Mouse (Mus musculus) testis, adult 2 months (tissue): Measurements from ENCODE around the gene Kcnk7.

Experiments
- CTCF ChIP-seq: fragments of 200-500 bp; IDR thresholded peaks from 2 replicates; pipeline ENCODE4 v1.5.1; 2012; ENCODE audit warnings: low read depth, mild to moderate bottlenecking, inconsistent platforms, low read length, moderate library complexity; ENCODE audit not compliant: control insufficient read depth, insufficient read depth, insufficient replicate concordance
- POLR2A ChIP-seq: fragments of 200-500 bp; IDR thresholded peaks from 2 replicates; pipeline ENCODE4 v1.6.1; 2012; ENCODE audit warnings: low read depth, mild to moderate bottlenecking, inconsistent platforms, low read length, moderate library complexity; ENCODE audit not compliant: control insufficient read depth

- TF ChIP-seq CTCF (no peak), POLR2A (peak; percentile 21; the same call in 1 of the 2 replicates)
These were observed 20.4 kb downstream of the Kcnk7 start for GRCm38 (mm10) chr19:5724549-5724941.
